Mouse (Mus musculus): ENCODE measurements around the gene Nr1h5. TPM values are rescaled to one million over a fixed set of nuclear protein-coding genes. Genes with fewer than 3 reads are reported as not detected.

Gene Nr1h5
- not detected in 2 replicates for polyA plus RNA-seq (2015; fragmentation: Nextera tagmentation; extraction: Ambion mirVana)

GRCm38 (mm10) chr3:102964033-102964432 is at the start of gene Nr1h5:
Gene Nr1h5, minus strand, starts transcription at chr3:102964133.

GRCm38 (mm10) chr3:102995605-102996321 is 31.8 kb upstream of the Nr1h5 start, which contains the start of gene Sike1:
Gene Sike1, plus strand, starts transcription at chr3:102995708.

GRCm38 (mm10) chr3:102935451-102936354 is 28.2 kb downstream of the Nr1h5 start, which contains the start of gene Sycp1:
Gene Sycp1, minus strand, starts transcription at chr3:102936100.

Other genes with a start within 250 kb of the Nr1h5 start
- 22.2 and 25.4 TPM in 2 replicates for gene Tspan2, start 229.6 kb downstream of the Nr1h5 start, polyA plus RNA-seq (2015; fragmentation: Nextera tagmentation; extraction: Ambion mirVana)
- gene Tshb, start 181.4 kb downstream of the Nr1h5 start, polyA plus RNA-seq (2015; fragmentation: Nextera tagmentation; extraction: Ambion mirVana), result 0.37 and 0.46 TPM in 2 replicates
- not detected in 2 replicates for gene Sycp1, start 28.0 kb downstream of the Nr1h5 start, polyA plus RNA-seq (2015; fragmentation: Nextera tagmentation; extraction: Ambion mirVana)
- gene Sike1, start 31.6 kb upstream of the Nr1h5 start, polyA plus RNA-seq (2015; fragmentation: Nextera tagmentation; extraction: Ambion mirVana), result 47.1 and 54.4 TPM in 2 replicates
- 200 and 214 TPM in 2 replicates for gene Csde1, start 56.3 kb upstream of the Nr1h5 start, polyA plus RNA-seq (2015; fragmentation: Nextera tagmentation; extraction: Ambion mirVana)
- 53.1 and 56.2 TPM in 2 replicates for gene Nras, start 94.2 kb upstream of the Nr1h5 start, polyA plus RNA-seq (2015; fragmentation: Nextera tagmentation; extraction: Ambion mirVana)
- 0.09 TPM in 1 of 2 replicates, not detected in the other for gene Ampd1, start 109.9 kb upstream of the Nr1h5 start, polyA plus RNA-seq (2015; fragmentation: Nextera tagmentation; extraction: Ambion mirVana)
- 0.97 and 1.1 TPM in 2 replicates for gene Dennd2c, start 138.5 kb upstream of the Nr1h5 start, polyA plus RNA-seq (2015; fragmentation: Nextera tagmentation; extraction: Ambion mirVana)
- 168 TPM in 2 replicates for gene Bcas2, start 207.5 kb upstream of the Nr1h5 start, polyA plus RNA-seq (2015; fragmentation: Nextera tagmentation; extraction: Ambion mirVana)